Mouse (Mus musculus) c-Kit-positive CD71-positive TER-119-negative erythroid progenitor cells, embryonic 14.5 days (primary cell): ENCODE results near the gene Crk.
A peak's percentile ranks its signal among the peaks of the same experiment; 100 is the strongest.
"Not testable (repeated sequence)": the region's sequence is repeated elsewhere in the genome, so short reads cannot be mapped to it uniquely, and the experiment has no call there.

ENCODE experiments used
- DNase-seq: peaks from one replicate; pipeline ENCODE4 v3.0.0-alpha.2; 2013; ENCODE audit warnings: low read depth

Gene Crk

GRCm38 (mm10) chr11:75684956-75685355 lies 5.9 kb downstream of the Crk start:
- no peak for DNase-seq

DNA sequence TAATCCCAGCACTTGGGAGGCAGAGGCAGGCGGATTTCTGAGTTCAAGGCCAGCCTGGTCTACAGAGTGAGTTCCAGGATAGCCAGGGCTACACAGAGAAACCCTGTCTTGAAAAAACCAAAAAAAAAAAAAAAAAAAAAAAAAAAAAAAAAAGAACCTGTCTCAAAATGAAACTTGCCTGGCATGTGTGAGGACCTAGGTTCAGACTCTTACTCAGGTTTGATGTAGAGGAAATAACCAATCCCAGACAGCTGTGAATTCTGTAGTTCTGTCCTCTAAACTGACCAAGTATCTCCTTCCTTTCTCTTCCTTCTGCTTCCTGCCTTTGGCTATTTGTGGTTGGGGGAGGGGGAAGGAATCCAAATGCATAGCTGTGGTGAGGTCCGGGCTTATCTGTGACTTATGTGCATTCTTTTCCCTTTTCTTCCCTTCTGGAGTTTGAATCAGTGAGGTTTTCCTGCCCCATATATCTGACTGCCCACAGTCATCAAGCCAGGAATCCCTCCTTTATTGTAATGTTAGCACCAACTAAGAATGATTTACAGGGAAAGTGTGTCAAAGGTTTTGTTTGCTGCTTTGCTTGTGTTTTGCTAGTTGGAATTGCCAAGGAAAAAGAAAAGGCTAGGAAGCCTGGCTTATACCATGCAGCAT lies 8.4 kb downstream of the Crk start:
- DNase-seq, result no peak

- DNase-seq, result no peak
Measured at GRCm38 (mm10) chr11:75688132-75688531, 9.1 kb downstream of the Crk start.

- no peak for DNase-seq
Measured at GRCm38 (mm10) chr11:75689977-75690376, 10.9 kb downstream of the Crk start.

- no peak for DNase-seq
Measured at GRCm38 (mm10) chr11:75691047-75691446, 12.0 kb downstream of the Crk start.

DNA sequence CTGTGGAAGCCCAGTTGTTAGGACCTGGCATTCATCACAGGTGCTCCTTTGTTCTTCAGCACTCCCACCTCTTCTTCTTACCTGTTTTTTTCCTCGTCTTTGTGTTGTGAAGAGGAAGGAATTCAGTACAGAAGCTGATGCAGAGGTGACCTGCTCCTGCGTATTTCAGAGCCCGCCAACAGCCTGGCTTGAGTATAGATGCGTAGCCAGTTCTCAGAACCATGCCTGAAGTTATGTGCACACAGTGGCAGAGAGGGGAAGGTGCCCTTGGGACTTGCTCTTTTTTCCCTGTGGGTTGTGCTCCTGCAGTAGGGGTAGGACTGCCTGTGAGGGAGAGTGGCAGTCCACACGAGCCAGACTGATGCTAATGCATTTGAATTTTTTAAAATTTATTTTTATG lies 14.5 kb downstream of the Crk start:
- no peak for DNase-seq

- DNase-seq, result not testable (repeated sequence)
Measured at GRCm38 (mm10) chr11:75697464-75697863, 18.4 kb downstream of the Crk start.

DNA sequence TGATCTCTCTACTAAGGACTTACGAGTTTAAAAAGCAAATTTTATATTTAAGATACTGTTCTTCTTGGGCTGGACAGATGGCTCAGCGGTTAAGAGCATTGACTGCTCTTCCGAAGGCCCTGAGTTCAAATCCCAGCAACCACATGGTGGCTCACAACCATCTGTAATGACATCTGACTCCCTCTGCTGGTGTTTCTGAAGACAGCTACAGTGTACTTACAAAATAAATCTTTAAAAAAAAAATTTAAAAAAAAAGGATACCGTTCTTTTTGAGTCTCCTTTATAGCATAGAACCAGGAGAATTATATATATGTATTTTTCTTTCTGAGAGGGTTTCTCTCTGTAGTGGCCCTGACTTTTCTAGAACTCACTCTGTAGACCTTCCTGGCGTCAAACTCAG lies 21.5 kb downstream of the Crk start:
- DNase-seq, result no peak

- no peak for DNase-seq
Measured at GRCm38 (mm10) chr11:75702761-75703160, 23.7 kb downstream of the Crk start.

GRCm38 (mm10) chr11:75703748-75704147 lies 24.7 kb downstream of the Crk start:
- DNase-seq, result no peak

GRCm38 (mm10) chr11:75713949-75714348 lies 34.9 kb downstream of the Crk start:
- DNase-seq, result peak; percentile 31

DNA sequence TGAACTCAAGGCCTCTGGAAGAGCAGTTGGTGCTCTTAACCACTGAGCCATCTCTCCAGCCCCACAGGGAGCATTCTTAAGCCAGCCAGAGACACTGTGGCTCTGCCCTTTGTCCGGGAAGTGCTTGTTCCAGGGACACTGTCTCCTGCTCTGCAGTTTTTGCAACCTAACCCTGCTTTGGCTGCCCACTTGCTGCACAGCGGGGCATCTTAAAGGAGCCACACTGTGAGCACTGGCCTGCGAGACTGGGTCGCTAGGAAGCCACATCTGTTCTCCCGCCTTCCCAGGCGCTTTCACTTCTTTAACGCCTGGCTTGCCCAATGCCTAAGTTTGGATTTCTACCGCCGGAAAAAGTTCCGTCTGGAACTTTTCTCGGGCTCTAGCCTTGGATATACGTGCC lies 36.5 kb downstream of the Crk start:
- no peak for DNase-seq

- no peak for DNase-seq
Measured at GRCm38 (mm10) chr11:75716661-75717325, 37.7 kb downstream of the Crk start.

GRCm38 (mm10) chr11:75722339-75722738 lies 43.3 kb downstream of the Crk start:
- DNase-seq, result no peak

DNA sequence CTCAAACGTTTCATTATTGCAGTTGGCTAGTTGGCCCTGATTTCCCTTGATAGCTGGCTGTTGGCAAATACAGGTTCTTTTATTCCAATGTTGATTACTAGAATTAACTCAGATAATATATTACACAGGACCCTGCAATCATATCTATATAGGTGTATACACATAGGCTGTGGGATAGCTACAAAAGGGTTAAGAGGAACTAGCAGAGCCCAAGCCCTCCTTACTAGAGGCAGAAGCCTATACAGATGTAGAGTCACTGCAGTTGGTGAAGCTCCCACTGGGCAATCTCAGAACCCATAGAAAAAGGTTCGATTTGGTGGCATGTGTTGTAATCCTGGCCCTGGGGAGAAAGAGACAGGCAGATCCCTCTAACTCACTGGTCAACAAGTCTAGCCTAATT lies 48.1 kb downstream of the Crk start:
- no peak for DNase-seq

DNA sequence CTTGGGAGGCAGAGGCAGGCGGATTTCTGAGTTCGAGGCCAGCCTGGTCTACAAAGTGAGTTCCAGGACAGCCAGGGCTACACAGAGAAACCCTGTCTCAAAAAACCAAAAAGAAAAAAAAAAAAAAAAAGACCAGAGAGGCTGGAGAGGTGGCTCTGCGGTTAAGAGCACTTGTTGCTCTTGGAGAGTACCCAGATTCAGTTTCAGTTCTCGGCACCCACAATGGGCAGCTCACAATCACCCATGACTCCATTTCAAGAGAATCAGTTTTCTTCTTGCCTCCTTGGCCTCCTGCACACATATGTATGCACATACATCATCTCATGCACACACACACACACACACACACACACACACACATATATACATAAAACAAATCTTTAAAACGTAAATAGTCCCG lies 48.6 kb downstream of the Crk start:
- DNase-seq, result not testable (repeated sequence)

GRCm38 (mm10) chr11:75732434-75733226 lies 53.6 kb downstream of the Crk start, which contains the start of gene Ywhae:
Ywhae (plus strand) TSS chr11:75732869.
- peak; percentile 86 for DNase-seq

- no peak for DNase-seq
Measured at GRCm38 (mm10) chr11:75733227-75733940, 54.3 kb downstream of the Crk start.

- no peak for DNase-seq
Measured at GRCm38 (mm10) chr11:75735462-75736252, 56.6 kb downstream of the Crk start.

GRCm38 (mm10) chr11:75736978-75737377 lies 57.9 kb downstream of the Crk start:
- no peak for DNase-seq

- DNase-seq, result no peak
Measured at GRCm38 (mm10) chr11:75737806-75738476, 58.9 kb downstream of the Crk start.
